Mouse (Mus musculus) midbrain, embryonic 12.5 days (tissue): ENCODE data around the gene Dennd1a. TPM values are rescaled to one million over a fixed set of nuclear protein-coding genes. Genes with fewer than 3 reads are reported as not detected.

Source experiments
- ATAC-seq: fragments of 200-750 bp; cut with Nextera tagmentation; 2 replicates; pipeline ENCODE4 v1.8.0; 2017; ENCODE audit warnings: low read depth, moderate TSS enrichment, moderate library complexity; ENCODE audit not compliant: low FRiP score
- H3K27ac ChIP-seq: fragments of 300-500 bp; sonication (generic); replicated peaks from 2 replicates; pipeline ENCODE4 v1.5.1; 2016; ENCODE audit warnings: mild to moderate bottlenecking
- H3K27me3 ChIP-seq: fragments of 300-500 bp; sonication (generic); 2 replicates; pipeline ENCODE4 v1.6.1; 2016; ENCODE audit warnings: mild to moderate bottlenecking
- H3K36me3 ChIP-seq: fragments of 300-500 bp; sonication (generic); 2 replicates; pipeline ENCODE4 v1.6.1; 2016
- H3K4me1 ChIP-seq: fragments of 300-500 bp; sonication (generic); 2 replicates; pipeline ENCODE4 v1.6.1; 2016
- H3K4me2 ChIP-seq: fragments of 300-500 bp; sonication (generic); replicated peaks from 2 replicates; pipeline ENCODE4 v1.6.1; 2016; ENCODE audit warnings: mild to moderate bottlenecking, moderate library complexity
- H3K4me3 ChIP-seq: fragments of 300-500 bp; sonication (generic); 2 replicates; pipeline ENCODE4 v1.5.1; 2016; ENCODE audit warnings: mild to moderate bottlenecking
- H3K9ac ChIP-seq: fragments of 300-500 bp; sonication (generic); replicated peaks from 2 replicates; pipeline ENCODE4 v1.6.1; 2016; ENCODE audit warnings: mild to moderate bottlenecking, moderate library complexity
- H3K9me3 ChIP-seq: fragments of 300-500 bp; sonication (generic); 2 replicates; pipeline ENCODE4 v1.6.1; 2016; ENCODE audit warnings: mild to moderate bottlenecking
- WGBS: fragments of 180-500 bp; shearing (Covaris S2); methylation state at CpG from one replicate; pipeline ENCODE4 v1.1.7; 2016; 5-methylcytosine and 5-hydroxymethylcytosine counted together
- polyA plus RNA-seq: library from polyadenylated mRNA; unstranded; fragments of >200 nt; fragmentation: Nextera tagmentation; extraction: Ambion mirVana; gene quantifications from 2 replicates; pipeline ENCODE4 v1.2.1, GENCODE M21; 2016

The Dennd1a gene
- polyA plus RNA-seq, 1 experiment from 2014 or later = 25.6 TPM

GRCm38 (mm10) chr2:38291526-38291925, 4.3 kb upstream of the Dennd1a start:
- Histone ChIP-seq H3K4me2 (no peak overlapping the region), H3K36me3 (no peaks in the 10 kb centered on the region), H3K4me3 (no peak overlapping the region), H3K4me1 (peaks cover 6% of the 10 kb centered on the region; the same call in 1 of the 2 replicates), H3K27me3 (peaks cover 10% of the 10 kb centered on the region), H3K9me3 (no peaks in the 10 kb centered on the region), H3K9ac (no peak overlapping the region), H3K27ac (no peak overlapping the region)
- ATAC-seq = no peak
- WGBS = 92% methylated on average over 1 of the region's 1 CpGs

GRCm38 (mm10) chr2:38288226-38288625, 1.0 kb upstream of the Dennd1a start:
- H3K4me2 ChIP-seq = no peak overlapping the region
- no peaks in the 10 kb centered on the region for H3K9me3 ChIP-seq
- no peaks in the 10 kb centered on the region for H3K36me3 ChIP-seq
- peaks cover 8% of the 10 kb centered on the region; the same call in 1 of the 2 replicates for H3K27me3 ChIP-seq
- H3K4me1 ChIP-seq = peaks cover 17% of the 10 kb centered on the region
- no peak for ATAC-seq
- 66% methylated on average over 2 of the region's 2 CpGs for WGBS
- H3K27ac ChIP-seq = no peak overlapping the region
- no peak overlapping the region for H3K4me3 ChIP-seq
- H3K9ac ChIP-seq = no peak overlapping the region

- Histone ChIP-seq H3K4me2 (peak overlapping the region; percentile 84), H3K27me3 (peaks cover 6% of the 10 kb centered on the region; the same call in 1 of the 2 replicates), H3K4me1 (peaks cover 17% of the 10 kb centered on the region), H3K36me3 (no peaks in the 10 kb centered on the region), H3K9ac (peak overlapping the region; percentile 84), H3K27ac (peak overlapping the region; percentile 92), H3K4me3 (peak overlapping the region; percentile 77), H3K9me3 (no peaks in the 10 kb centered on the region)
- ATAC-seq = no peak
- WGBS = 14% methylated on average over 4 of the region's 4 CpGs
These were observed 807 bp downstream of the Dennd1a start for GRCm38 (mm10) chr2:38286433-38286732.

GRCm38 (mm10) chr2:38285781-38286432, 1.3 kb downstream of the Dennd1a start:
- peak overlapping the region; percentile 77 for H3K4me3 ChIP-seq
- no peak for ATAC-seq
- peak overlapping the region; percentile 84 for H3K4me2 ChIP-seq
- peaks cover 17% of the 10 kb centered on the region for H3K4me1 ChIP-seq
- H3K27ac ChIP-seq = no peak overlapping the region
- H3K9ac ChIP-seq = peak overlapping the region; percentile 84; the same call in 1 of the 2 replicates
- WGBS = 75% methylated on average over 4 of the region's 4 CpGs
- peaks cover 6% of the 10 kb centered on the region; the same call in 1 of the 2 replicates for H3K27me3 ChIP-seq
- no peaks in the 10 kb centered on the region for H3K9me3 ChIP-seq
- H3K36me3 ChIP-seq = no peaks in the 10 kb centered on the region

GRCm38 (mm10) chr2:38283961-38284360, 3.2 kb downstream of the Dennd1a start:
- Histone ChIP-seq H3K36me3 (no peaks in the 10 kb centered on the region), H3K27ac (no peak overlapping the region), H3K4me3 (no peak overlapping the region), H3K27me3 (no peaks in the 10 kb centered on the region), H3K9ac (no peak overlapping the region), H3K4me1 (peaks cover 17% of the 10 kb centered on the region), H3K4me2 (no peak overlapping the region), H3K9me3 (no peaks in the 10 kb centered on the region)
- 88% methylated on average over 1 of the region's 1 CpGs for WGBS
- no peak for ATAC-seq

- Histone ChIP-seq H3K4me3 (no peak overlapping the region), H3K4me1 (peaks cover 2% of the 10 kb centered on the region; the same call in 1 of the 2 replicates), H3K36me3 (no peaks in the 10 kb centered on the region), H3K9ac (no peak overlapping the region), H3K9me3 (no peaks in the 10 kb centered on the region), H3K27ac (no peak overlapping the region), H3K4me2 (no peak overlapping the region), H3K27me3 (no peaks in the 10 kb centered on the region)
- ATAC-seq = no peak
These were observed 6.8 kb downstream of the Dennd1a start for GRCm38 (mm10) chr2:38280376-38280775.

GRCm38 (mm10) chr2:38274973-38275372, 12.2 kb downstream of the Dennd1a start:
- Histone ChIP-seq H3K27ac (no peak overlapping the region), H3K36me3 (no peaks in the 10 kb centered on the region), H3K9me3 (no peaks in the 10 kb centered on the region), H3K4me1 (no peaks in the 10 kb centered on the region), H3K4me3 (no peak overlapping the region), H3K9ac (no peak overlapping the region), H3K27me3 (no peaks in the 10 kb centered on the region), H3K4me2 (no peak overlapping the region)
- 95% methylated on average over 2 of the region's 2 CpGs for WGBS
- ATAC-seq = no peak

GRCm38 (mm10) chr2:38263653-38264052, 23.5 kb downstream of the Dennd1a start:
- H3K4me2 ChIP-seq = no peak overlapping the region
- no peaks in the 10 kb centered on the region for H3K27me3 ChIP-seq
- no peaks in the 10 kb centered on the region for H3K4me1 ChIP-seq
- no peak overlapping the region for H3K27ac ChIP-seq
- no peaks in the 10 kb centered on the region for H3K36me3 ChIP-seq
- 79% methylated on average over 2 of the region's 2 CpGs for WGBS
- H3K4me3 ChIP-seq = no peak overlapping the region
- no peak for ATAC-seq
- no peak overlapping the region for H3K9ac ChIP-seq
- no peaks in the 10 kb centered on the region for H3K9me3 ChIP-seq

- no peak overlapping the region for H3K4me2 ChIP-seq
- no peaks in the 10 kb centered on the region for H3K27me3 ChIP-seq
- H3K9ac ChIP-seq = no peak overlapping the region
- H3K4me1 ChIP-seq = no peaks in the 10 kb centered on the region
- H3K9me3 ChIP-seq = no peaks in the 10 kb centered on the region
- no peak overlapping the region for H3K27ac ChIP-seq
- no peak overlapping the region for H3K4me3 ChIP-seq
- no peak for ATAC-seq
- H3K36me3 ChIP-seq = no peaks in the 10 kb centered on the region
These were observed 28.1 kb downstream of the Dennd1a start for GRCm38 (mm10) chr2:38259052-38259451.

- H3K4me1 ChIP-seq = no peaks in the 10 kb centered on the region
- no peak overlapping the region for H3K9ac ChIP-seq
- no peak overlapping the region for H3K4me3 ChIP-seq
- ATAC-seq = no peak
- no peak overlapping the region for H3K27ac ChIP-seq
- no peak overlapping the region for H3K4me2 ChIP-seq
- WGBS = 81% methylated on average over 1 of the region's 1 CpGs
- no peaks in the 10 kb centered on the region for H3K9me3 ChIP-seq
- no peaks in the 10 kb centered on the region for H3K36me3 ChIP-seq
- H3K27me3 ChIP-seq = peaks cover 32% of the 10 kb centered on the region
These were observed 49.6 kb downstream of the Dennd1a start for GRCm38 (mm10) chr2:38237616-38238015.

GRCm38 (mm10) chr2:38235593-38235992, 51.6 kb downstream of the Dennd1a start:
- Histone ChIP-seq H3K9me3 (no peaks in the 10 kb centered on the region), H3K36me3 (no peaks in the 10 kb centered on the region), H3K27me3 (peaks cover 38% of the 10 kb centered on the region), H3K27ac (no peak overlapping the region), H3K9ac (no peak overlapping the region), H3K4me2 (no peak overlapping the region), H3K4me3 (no peak overlapping the region), H3K4me1 (no peaks in the 10 kb centered on the region)
- 96% methylated on average over 2 of the region's 2 CpGs for WGBS
- no peak for ATAC-seq

GRCm38 (mm10) chr2:38229882-38230281, 57.3 kb downstream of the Dennd1a start:
- Histone ChIP-seq H3K4me3 (no peak overlapping the region), H3K9me3 (no peaks in the 10 kb centered on the region), H3K27me3 (peaks cover 70% of the 10 kb centered on the region), H3K27ac (no peak overlapping the region), H3K4me2 (no peak overlapping the region), H3K36me3 (no peaks in the 10 kb centered on the region), H3K4me1 (peaks cover 5% of the 10 kb centered on the region; the same call in 1 of the 2 replicates), H3K9ac (no peak overlapping the region)
- 91% methylated on average over 5 of the region's 5 CpGs for WGBS
- ATAC-seq = no peak

GRCm38 (mm10) chr2:38223759-38224158, 63.4 kb downstream of the Dennd1a start:
- 21% methylated on average over 2 of the region's 2 CpGs for WGBS
- no peak overlapping the region for H3K9ac ChIP-seq
- H3K27me3 ChIP-seq = peaks cover 80% of the 10 kb centered on the region
- no peaks in the 10 kb centered on the region for H3K36me3 ChIP-seq
- H3K4me1 ChIP-seq = peaks cover 39% of the 10 kb centered on the region
- ATAC-seq = no peak
- no peak overlapping the region for H3K4me2 ChIP-seq
- H3K4me3 ChIP-seq = no peak overlapping the region
- no peaks in the 10 kb centered on the region for H3K9me3 ChIP-seq
- H3K27ac ChIP-seq = no peak overlapping the region
